Mouse (Mus musculus) heart, embryonic 13.5 days (tissue): Measurements from ENCODE around the gene Dlg1. TPM values are rescaled to one million over a fixed set of nuclear protein-coding genes. Genes with fewer than 3 reads are reported as not detected.

Source experiments
- ATAC-seq: fragments of 200-750 bp; cut with Nextera tagmentation; 2 replicates; pipeline ENCODE4 v1.8.0; 2017; ENCODE audit warnings: moderate TSS enrichment; ENCODE audit not compliant: insufficient number of reproducible peaks, low FRiP score, low TSS enrichment; ENCODE audit errors: extremely low read depth
- H3K27ac ChIP-seq: fragments of 300-500 bp; sonication (generic); replicated peaks from 2 replicates; pipeline ENCODE4 v1.5.1; 2015; ENCODE audit warnings: moderate library complexity, mild to moderate bottlenecking, inconsistent platforms
- H3K27me3 ChIP-seq: fragments of 300-500 bp; sonication (generic); replicated peaks from 2 replicates; pipeline ENCODE4 v1.6.1; 2015; ENCODE audit warnings: mild to moderate bottlenecking, inconsistent platforms
- H3K36me3 ChIP-seq: fragments of 300-500 bp; sonication (generic); 2 replicates; pipeline ENCODE4 v1.6.1; 2015; ENCODE audit warnings: mild to moderate bottlenecking, inconsistent platforms
- H3K4me1 ChIP-seq: fragments of 300-500 bp; sonication (generic); 2 replicates; pipeline ENCODE4 v1.6.1; 2015; ENCODE audit warnings: inconsistent platforms
- H3K4me2 ChIP-seq: fragments of 300-500 bp; sonication (generic); 2 replicates; pipeline ENCODE4 v1.6.1; 2015; ENCODE audit warnings: inconsistent platforms, mild to moderate bottlenecking, moderate library complexity
- H3K4me3 ChIP-seq: fragments of 300-500 bp; sonication (generic); 2 replicates; pipeline ENCODE4 v1.5.1; 2015; ENCODE audit warnings: moderate library complexity, mild to moderate bottlenecking, inconsistent platforms
- H3K9ac ChIP-seq: fragments of 300-500 bp; sonication (generic); 2 replicates; pipeline ENCODE4 v1.6.1; 2015; ENCODE audit warnings: inconsistent platforms, mild to moderate bottlenecking, moderate library complexity
- H3K9me3 ChIP-seq: fragments of 300-500 bp; sonication (generic); 2 replicates; pipeline ENCODE4 v1.6.1; 2016; ENCODE audit warnings: inconsistent platforms
- WGBS: fragments of 180-500 bp; shearing (Covaris S2); methylation state at CpG from one replicate; pipeline ENCODE4 v1.1.7; 2015; ENCODE audit warnings: mixed read lengths; 5-methylcytosine and 5-hydroxymethylcytosine counted together
- polyA plus RNA-seq: library from polyadenylated mRNA; unstranded; fragments of >200 nt; fragmentation: Nextera tagmentation; extraction: Ambion mirVana; gene quantifications from 2 replicates; pipeline ENCODE4 v1.2.1, GENCODE M21; 2015

Gene Dlg1
- polyA plus RNA-seq, 1 experiment from 2014 or later, result 12.4 TPM

DNA sequence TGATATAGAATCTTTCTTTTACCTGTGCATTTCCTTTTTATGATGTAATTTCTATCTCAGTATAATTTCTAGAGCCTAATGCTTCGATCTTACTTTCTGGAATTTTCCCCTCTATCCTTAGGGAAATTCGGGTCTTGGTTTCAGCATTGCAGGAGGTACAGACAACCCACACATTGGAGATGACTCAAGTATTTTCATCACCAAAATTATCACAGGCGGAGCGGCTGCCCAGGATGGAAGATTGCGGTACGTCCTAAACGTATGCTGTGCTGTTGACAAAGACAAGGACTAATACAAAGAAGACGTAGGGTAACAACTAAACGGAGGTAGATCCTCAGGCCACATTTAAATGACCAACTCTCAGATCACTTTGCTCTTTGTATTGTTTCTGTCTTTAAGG lies 126.8 kb downstream of the Dlg1 start:
- Histone ChIP-seq H3K36me3 (peaks cover 33% of the 10 kb centered on the region), H3K27me3 (no peaks in the 10 kb centered on the region), H3K4me2 (no peak overlapping the region), H3K27ac (no peak overlapping the region), H3K9me3 (no peaks in the 10 kb centered on the region), H3K9ac (no peak overlapping the region), H3K4me3 (no peak overlapping the region), H3K4me1 (no peaks in the 10 kb centered on the region)
- ATAC-seq, result no peak
- WGBS, result 91% methylated on average over 9 of the region's 9 CpGs

DNA sequence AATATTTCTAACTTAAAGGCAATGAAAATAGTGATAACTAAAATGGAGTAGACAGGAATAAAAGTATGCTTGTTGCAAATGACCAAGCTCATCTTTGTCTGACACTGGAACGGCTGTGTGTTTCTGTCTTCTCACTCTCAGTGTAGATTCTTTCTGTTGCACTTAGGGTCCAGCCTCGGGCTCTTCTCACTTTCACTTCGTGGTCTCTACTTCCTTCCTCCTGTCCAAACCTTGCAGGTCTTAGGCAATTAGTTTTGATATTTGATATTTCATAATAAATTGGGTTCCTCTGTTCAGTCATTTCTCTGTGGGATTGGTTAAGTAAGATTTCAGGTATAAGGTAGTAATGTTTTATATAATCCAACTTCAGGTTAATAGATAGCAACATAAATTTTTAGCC lies 140.4 kb downstream of the Dlg1 start:
- no peaks in the 10 kb centered on the region for H3K27me3 ChIP-seq
- no peak overlapping the region for H3K4me2 ChIP-seq
- no peaks in the 10 kb centered on the region for H3K4me1 ChIP-seq
- no peak overlapping the region for H3K4me3 ChIP-seq
- 71% methylated on average over 3 of the region's 3 CpGs for WGBS
- no peak overlapping the region for H3K27ac ChIP-seq
- H3K9me3 ChIP-seq, result no peaks in the 10 kb centered on the region
- ATAC-seq, result no peak
- peaks cover 63% of the 10 kb centered on the region for H3K36me3 ChIP-seq
- no peak overlapping the region for H3K9ac ChIP-seq

DNA sequence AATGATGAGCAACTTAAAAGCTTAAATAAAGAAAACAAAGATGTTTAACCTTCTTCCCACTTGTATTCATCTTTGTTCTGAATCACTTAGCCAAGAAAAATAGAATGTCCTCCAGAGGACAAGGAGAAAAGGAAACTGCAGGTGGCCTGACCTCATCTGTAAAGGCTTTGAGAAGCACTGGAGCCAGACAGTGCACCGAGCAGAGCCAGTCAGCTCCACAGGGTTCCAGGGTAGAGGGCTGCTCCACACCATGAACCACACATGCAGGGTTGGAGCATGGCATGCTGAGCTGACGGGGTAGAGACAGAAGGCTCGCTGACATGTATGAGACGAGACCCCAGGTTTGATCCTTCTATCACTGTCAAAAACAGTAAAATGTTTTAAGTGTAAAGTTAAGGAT lies 162.8 kb downstream of the Dlg1 start:
- no peak for ATAC-seq

DNA sequence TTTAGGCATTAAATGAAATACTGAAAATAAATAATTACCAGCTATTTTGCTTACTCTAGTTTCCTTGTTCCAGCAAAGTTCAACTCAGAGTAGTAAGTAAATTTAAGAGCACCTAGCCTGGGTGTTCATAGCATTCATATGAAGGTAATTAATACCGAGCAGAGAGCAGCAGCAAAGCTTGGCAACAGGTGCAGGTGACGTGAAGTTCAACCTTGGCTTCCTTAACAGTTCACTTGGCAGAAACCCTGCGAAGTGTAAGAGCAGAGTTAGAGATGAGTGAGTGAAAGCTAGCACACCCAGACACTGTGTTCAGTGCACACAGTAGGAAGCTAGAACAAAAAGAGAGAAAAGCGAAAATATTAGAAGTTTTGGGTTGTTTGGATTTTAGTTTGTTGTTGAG lies 167.5 kb downstream of the Dlg1 start:
- Histone ChIP-seq H3K4me2 (no peak overlapping the region), H3K9ac (no peak overlapping the region), H3K27ac (no peak overlapping the region), H3K4me3 (no peak overlapping the region), H3K9me3 (no peaks in the 10 kb centered on the region), H3K27me3 (no peaks in the 10 kb centered on the region), H3K4me1 (peaks cover 4% of the 10 kb centered on the region), H3K36me3 (peaks cover 18% of the 10 kb centered on the region)
- 86% methylated on average over 4 of the region's 4 CpGs for whole genome bisulfite sequencing
- ATAC-seq, result no peak

More for the DNA sequence above, 162.8 kb downstream of the Dlg1 start:
- no peaks in the 10 kb centered on the region for H3K27me3 ChIP-seq
- peaks cover 13% of the 10 kb centered on the region for H3K36me3 ChIP-seq
- H3K9ac ChIP-seq, result no peak overlapping the region
- no peak overlapping the region for H3K27ac ChIP-seq
- no peak overlapping the region for H3K4me3 ChIP-seq
- no peaks in the 10 kb centered on the region for H3K9me3 ChIP-seq
- H3K4me1 ChIP-seq, result no peaks in the 10 kb centered on the region
- 81% methylated on average over 4 of the region's 4 CpGs for WGBS
- H3K4me2 ChIP-seq, result no peak overlapping the region

DNA sequence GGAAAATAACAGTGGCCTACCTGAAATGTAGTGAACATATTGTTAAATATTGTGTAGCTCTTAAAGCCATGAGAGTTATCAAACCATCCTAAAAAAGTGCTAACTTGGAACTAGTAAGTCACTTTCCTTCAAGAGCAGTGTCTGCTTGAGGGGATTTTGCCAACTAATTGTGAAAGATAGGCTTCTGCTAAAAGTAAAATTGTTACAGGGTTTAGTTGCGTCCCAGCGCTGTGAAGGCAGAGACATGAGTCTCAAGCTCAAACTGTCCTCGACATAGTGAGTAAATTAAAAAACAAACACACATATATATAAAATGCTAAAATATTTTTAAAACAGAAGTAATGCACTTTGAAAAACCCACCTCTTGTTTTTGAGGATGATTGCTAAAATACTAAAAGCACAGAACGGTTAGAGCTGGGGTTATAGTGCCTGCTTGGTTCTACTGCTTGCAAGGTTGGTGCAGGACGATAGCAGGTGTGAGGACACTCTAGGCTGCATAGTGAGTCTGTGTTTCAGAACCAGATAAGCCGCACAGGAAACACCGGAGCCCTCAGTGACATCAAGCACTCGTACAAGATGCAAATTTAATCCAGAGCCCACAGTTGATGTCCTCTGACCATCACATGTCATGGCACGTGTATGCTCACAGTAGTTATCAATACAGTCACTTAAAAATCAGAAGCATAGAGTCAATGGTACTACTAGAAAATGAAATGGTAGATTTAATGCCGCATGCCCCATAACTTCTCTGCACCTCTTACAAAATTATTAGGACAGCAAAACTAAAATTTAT lies 169.6 kb downstream of the Dlg1 start:
- WGBS, result 82% methylated on average over 10 of the region's 10 CpGs
- Histone ChIP-seq H3K4me3 (no peak overlapping the region), H3K27ac (no peak overlapping the region; the same call in 1 of the 2 replicates), H3K4me1 (peaks cover 4% of the 10 kb centered on the region), H3K9ac (no peak overlapping the region), H3K36me3 (peaks cover 23% of the 10 kb centered on the region), H3K9me3 (no peaks in the 10 kb centered on the region), H3K4me2 (no peak overlapping the region), H3K27me3 (no peaks in the 10 kb centered on the region)
- ATAC-seq, result no peak

DNA sequence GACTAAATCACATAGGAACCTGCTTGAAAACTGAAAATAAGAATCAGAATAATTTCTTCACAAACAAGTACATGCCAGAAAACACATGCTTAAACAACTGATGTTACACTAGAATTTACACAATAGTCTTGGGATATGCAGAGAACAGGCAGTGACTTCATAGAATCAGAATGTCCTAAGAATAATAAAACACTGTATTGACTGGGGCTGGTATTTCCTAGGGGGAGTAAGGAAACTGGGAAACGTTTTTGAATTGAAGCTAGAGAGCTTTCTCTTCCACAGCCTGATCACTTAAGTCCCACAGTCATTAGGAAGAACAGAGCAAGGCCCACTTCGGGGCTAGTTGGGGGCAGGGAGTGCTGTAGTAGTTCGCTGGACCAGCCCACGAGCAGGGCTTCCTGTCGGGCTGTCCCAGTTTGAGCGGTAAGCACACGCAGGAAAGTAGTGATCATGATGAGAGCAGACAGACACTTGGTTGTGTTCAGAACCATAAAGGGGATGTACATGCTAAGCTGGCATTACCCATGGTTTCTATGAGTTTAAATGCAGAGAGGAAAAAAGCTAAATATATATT lies 170.9 kb downstream of the Dlg1 start:
- no peak overlapping the region for H3K4me3 ChIP-seq
- H3K27me3 ChIP-seq, result no peaks in the 10 kb centered on the region
- peaks cover 35% of the 10 kb centered on the region for H3K36me3 ChIP-seq
- no peak for ATAC-seq
- H3K4me1 ChIP-seq, result peaks cover 4% of the 10 kb centered on the region
- H3K9ac ChIP-seq, result no peak overlapping the region
- H3K27ac ChIP-seq, result peak overlapping the region; percentile 75
- H3K9me3 ChIP-seq, result no peaks in the 10 kb centered on the region
- H3K4me2 ChIP-seq, result peak overlapping the region; percentile 22; the same call in 1 of the 2 replicates
- 40% methylated on average over 7 of the region's 7 CpGs for WGBS

DNA sequence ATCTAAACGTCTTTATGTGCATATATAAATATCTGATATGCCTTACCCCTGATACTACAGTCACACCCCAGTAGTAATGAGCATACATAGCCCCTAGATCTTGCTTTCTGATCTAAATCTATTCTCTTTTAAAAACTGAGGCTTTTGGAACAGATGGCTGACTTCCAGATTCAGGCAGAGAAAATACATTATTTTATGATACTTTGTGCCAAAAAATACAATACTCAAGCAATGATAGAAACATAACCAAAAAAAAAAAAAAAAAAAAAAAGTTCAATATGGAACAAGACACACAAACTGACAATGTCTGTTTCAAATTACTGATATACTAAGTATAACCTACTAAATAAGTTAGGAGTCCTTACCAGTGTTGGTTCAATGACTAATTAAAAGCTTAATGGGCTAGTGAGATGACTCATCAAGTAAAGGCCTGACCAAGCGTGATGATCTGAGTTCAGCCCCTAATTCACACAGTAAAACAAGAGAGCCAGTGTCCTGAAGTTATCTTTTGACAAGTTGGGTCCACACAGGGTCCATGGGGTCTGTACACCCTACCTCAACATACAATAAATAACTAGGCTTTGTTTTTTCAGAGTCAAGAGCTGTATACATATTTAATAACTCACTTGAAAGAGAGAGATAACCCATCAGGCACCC lies 171.5 kb downstream of the Dlg1 start:
- Histone ChIP-seq H3K4me1 (peaks cover 4% of the 10 kb centered on the region), H3K9ac (no peak overlapping the region), H3K9me3 (no peaks in the 10 kb centered on the region), H3K27ac (peak overlapping the region; percentile 75), H3K4me3 (no peak overlapping the region), H3K36me3 (peaks cover 35% of the 10 kb centered on the region), H3K4me2 (no peak overlapping the region), H3K27me3 (no peaks in the 10 kb centered on the region)
- ATAC-seq, result no peak
- 72% methylated on average over 2 of the region's 2 CpGs for WGBS

DNA sequence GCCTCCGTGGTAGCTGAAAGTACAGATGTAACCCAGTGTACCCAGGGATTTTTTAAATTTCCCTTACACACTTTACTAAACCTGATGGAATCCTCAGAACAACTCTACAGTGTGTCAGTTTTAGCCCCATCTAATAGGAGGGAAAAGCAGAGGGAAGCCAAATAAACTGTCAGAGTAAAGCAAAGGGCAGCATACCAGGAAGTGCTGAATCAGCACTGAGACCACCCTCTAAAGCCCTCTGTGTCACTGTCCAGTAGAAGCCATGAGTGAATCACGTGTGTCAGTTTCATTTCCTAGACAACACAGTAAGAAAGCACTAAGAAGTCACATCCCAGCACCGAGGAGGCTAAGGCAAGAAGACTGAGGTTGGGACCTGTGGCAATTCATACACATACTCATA lies 174.1 kb downstream of the Dlg1 start:
- H3K27me3 ChIP-seq, result no peaks in the 10 kb centered on the region
- ATAC-seq, result no peak
- H3K9ac ChIP-seq, result no peak overlapping the region
- no peak overlapping the region for H3K4me3 ChIP-seq
- no peak overlapping the region for H3K4me2 ChIP-seq
- H3K36me3 ChIP-seq, result peaks cover 42% of the 10 kb centered on the region
- no peaks in the 10 kb centered on the region for H3K9me3 ChIP-seq
- WGBS, result 74% methylated on average over 3 of the region's 3 CpGs
- H3K27ac ChIP-seq, result no peak overlapping the region
- H3K4me1 ChIP-seq, result peaks cover 4% of the 10 kb centered on the region

DNA sequence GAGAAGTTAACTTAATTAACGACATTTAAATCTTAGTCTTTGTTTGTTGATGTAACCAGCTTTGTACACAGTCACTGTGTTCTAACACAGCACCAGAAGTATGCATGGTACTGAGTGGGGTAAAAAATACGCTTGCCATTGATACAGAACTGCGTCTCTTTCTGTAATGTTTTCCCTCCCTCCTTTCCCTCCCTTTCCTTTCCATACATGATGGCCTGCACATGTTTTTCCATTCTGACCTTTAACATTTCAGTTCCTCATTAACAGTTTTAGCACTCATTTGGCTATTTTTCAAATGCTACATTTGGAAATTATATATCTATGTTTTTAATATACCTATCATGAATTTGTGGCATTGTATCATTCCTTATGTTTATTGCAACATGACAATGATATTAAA lies 181.0 kb downstream of the Dlg1 start:
- Histone ChIP-seq H3K4me3 (no peak overlapping the region), H3K9ac (no peak overlapping the region), H3K27me3 (no peaks in the 10 kb centered on the region), H3K36me3 (peaks cover 36% of the 10 kb centered on the region), H3K9me3 (no peaks in the 10 kb centered on the region), H3K27ac (no peak overlapping the region), H3K4me1 (no peaks in the 10 kb centered on the region), H3K4me2 (no peak overlapping the region)
- 74% methylated on average over 3 of the region's 3 CpGs for WGBS
- no peak for ATAC-seq

DNA sequence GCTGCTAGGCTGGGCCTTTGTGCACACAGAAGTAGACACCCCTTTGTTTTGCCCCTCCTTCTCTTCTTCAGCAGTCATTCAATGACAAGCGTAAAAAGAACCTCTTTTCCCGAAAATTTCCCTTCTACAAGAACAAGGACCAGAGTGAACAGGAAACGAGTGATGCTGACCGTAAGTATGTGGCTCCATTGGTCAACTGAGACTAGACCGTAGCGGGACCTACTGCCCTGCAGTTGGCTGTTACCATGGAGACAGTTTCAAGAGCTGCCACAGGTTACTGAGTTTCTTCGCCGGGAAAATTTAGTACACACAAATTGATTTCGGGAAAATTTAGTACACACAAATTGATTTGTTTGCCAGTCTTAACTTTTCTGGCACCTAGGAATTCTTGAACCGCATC lies 183.5 kb downstream of the Dlg1 start:
- H3K4me3 ChIP-seq, result no peak overlapping the region
- no peaks in the 10 kb centered on the region for H3K4me1 ChIP-seq
- ATAC-seq, result no peak
- H3K9me3 ChIP-seq, result no peaks in the 10 kb centered on the region
- no peak overlapping the region for H3K27ac ChIP-seq
- no peak overlapping the region for H3K4me2 ChIP-seq
- no peak overlapping the region for H3K9ac ChIP-seq
- no peaks in the 10 kb centered on the region for H3K27me3 ChIP-seq
- WGBS, result 88% methylated on average over 10 of the region's 10 CpGs
- H3K36me3 ChIP-seq, result peaks cover 33% of the 10 kb centered on the region

DNA sequence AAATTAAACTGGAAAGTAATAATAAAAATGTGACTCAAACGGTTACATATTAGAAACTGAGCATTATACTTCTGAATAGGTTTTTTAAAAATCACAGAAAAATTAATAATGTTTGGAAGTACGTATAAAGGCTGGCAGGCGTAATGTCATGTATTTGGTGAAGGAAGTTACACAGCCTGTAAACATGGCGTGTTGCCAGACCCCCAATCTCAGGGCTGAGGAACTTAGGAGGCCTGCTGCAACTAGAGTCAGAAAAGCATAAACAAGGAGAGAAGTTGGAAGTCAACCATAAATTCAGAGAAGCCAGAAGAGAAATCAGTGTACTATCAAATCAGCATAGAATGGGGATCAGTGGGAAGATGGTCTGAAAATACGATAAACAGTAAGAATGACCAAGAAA lies 200.7 kb downstream of the Dlg1 start:
- no peak for ATAC-seq
- Histone ChIP-seq H3K27ac (no peak overlapping the region), H3K9ac (no peak overlapping the region), H3K4me1 (peaks cover 5% of the 10 kb centered on the region; the same call in 1 of the 2 replicates), H3K27me3 (no peaks in the 10 kb centered on the region), H3K4me2 (no peak overlapping the region), H3K36me3 (peaks cover 87% of the 10 kb centered on the region), H3K4me3 (no peak overlapping the region), H3K9me3 (0 out of 2 replicates have a peak, but pooled peaks cover 5% of the 10 kb centered on the region)
- 84% methylated on average over 5 of the region's 5 CpGs for WGBS
